Mouse (Mus musculus) thymus, adult 18-20 months (tissue): ENCODE measurements around the gene Tnxb.
"Not testable (repeated sequence)": the region's sequence is repeated elsewhere in the genome, so short reads cannot be mapped to it uniquely, and the experiment has no call there.

Experiments used
- DNase-seq, 2 experiments: peaks; one replicate each; pipeline ENCODE4 v3.0.0; 2022; ENCODE audit warnings: mixed read lengths in 2 of 2

Tnxb gene

DNA sequence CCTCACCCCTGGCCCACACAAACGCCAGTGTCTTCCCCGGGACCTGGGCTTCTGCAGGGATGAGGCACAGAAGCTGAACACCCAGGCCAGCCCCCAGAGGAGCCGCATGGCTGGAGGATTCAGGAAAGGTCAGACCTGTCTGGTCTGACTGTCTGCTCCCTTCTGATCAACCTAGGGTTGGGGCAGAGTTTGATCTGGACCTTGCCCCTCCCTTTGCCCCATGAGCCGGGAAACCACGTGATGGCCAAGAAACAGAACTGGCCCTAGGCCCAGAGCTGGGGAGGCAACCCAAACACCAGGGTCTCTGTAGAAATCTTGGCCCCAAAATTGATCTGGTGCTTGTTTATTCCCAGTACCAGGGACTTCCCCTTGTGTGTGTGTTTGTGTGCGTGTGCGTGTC lies 73.4 kb downstream of the Tnxb start, which contains the start of gene C4b:
C4b (minus strand) TSS at position 164 of the 400 bp plus-strand sequence.
- DNase-seq = no peak

DNA sequence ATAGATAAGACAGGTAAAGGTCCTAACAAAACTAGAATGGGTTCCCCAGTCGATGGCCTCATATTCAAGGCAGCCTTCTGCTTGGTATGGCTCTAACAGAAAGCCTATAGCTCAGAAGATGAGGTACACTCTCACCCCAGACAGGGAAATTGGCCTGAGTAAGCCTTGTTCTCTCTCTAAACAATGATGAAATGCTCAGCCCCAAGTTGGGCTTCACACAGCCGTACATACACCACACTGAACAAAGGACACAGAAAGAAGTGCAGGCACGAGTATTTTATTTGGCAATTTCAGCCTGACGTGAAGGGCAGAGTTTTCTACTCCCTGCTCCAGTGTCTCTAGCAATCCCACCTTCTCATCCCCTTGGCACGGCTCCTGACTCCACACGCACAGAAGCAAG lies 73.9 kb downstream of the Tnxb start:
- DNase-seq = no peak

DNA sequence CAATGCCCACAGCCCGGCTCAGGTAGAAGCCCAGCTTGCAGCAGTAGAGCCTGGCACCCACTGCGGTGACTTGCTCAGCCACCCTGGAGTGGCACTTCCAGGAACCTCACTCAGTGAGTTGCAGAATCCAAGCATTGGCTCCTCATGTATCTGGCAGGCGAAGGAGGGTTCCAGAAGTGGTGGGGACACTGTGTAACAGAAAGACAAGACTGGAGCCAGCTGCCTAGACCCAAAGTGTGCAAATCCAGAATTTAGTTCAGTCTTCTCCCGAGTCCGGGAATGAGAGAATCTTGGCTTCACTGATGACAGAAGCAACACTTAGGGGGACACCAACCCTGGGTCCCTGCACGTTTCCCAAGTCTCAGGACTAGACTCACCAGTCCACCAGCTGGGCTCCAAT lies 74.3 kb downstream of the Tnxb start:
- DNase-seq = not testable (repeated sequence)

DNA sequence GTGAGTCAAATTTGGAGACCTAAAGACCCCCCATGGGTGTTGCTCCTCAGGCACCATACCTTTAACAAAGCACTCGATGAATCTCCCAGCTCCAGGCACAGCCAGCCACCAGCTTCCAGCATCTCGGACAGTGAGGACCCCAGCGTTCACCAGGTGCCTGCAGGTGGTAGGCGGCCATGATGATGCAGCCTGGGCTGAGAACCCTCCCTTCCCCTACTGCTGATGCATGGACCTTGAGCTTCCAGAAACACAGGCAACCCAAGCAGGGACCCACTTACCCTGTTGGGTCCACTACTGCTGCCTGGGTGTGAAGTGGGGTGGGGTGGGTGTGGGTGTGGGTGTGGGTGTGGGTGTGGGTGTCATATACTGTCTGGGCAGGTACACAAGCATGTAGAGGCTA lies 74.8 kb downstream of the Tnxb start:
- not testable (repeated sequence) for DNase-seq

GRCm38 (mm10) chr17:34746531-34746930 lies 76.2 kb downstream of the Tnxb start:
- DNase-seq = no peak

GRCm38 (mm10) chr17:34761471-34761870 lies 91.1 kb downstream of the Tnxb start:
- no peak for DNase-seq
